Mouse (Mus musculus): ENCODE measurements around the gene Slc6a21. TPM values are rescaled to one million over a fixed set of nuclear protein-coding genes. Genes with fewer than 3 reads are reported as not detected.

Gene Slc6a21
- not detected in 2 replicates for total RNA-seq (2012; rRNA removed)
- not detected in 2 replicates for total RNA-seq (2014; rRNA removed)
- polyA plus RNA-seq (2012; ENCODE audit: insufficient read length, low read depth), result not detected in 2 replicates

DNA sequence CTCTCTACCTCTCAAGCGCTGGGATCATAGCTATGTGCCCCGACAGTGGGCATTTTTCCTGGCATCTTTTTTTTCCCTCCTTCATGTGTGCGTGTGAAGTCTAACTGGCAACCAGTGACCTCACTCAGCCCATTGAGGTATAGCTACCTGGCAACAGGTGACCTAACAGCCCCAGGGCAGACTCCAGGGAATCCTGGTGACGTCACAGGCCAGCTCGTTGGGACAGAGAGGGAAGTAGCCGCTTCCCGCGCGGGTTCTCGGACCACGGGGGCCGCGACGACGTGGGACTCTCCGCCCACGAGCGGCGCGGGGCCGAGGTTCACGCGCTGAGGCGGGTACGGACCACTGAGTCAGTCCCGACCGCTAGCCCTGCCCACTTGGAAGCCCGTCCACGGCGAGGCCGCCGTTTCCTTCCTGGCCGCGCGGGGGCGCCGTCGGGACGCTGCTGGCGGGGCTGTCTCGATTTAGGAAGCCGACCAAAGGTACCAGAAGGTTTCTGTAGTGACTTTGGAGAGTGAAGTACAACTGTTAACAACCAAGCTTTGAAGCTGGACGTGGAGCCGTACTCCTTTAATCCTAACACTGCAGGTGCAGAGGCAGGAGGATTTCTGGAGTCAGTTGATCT, at the start of gene Slc6a21:
Gene Slc6a21 (plus strand): TSS at position 378 of the 625 bp plus-strand sequence.
- H3K9ac ChIP-seq (ENCODE audit: insufficient read depth, low read depth), result no peak within 1 kb of the TSS
- no peak for TF ChIP-seq POLR2AphosphoS2 (IDR thresholded peaks at IDR 0.05; ENCODE audit: low read depth, low read length)
- TF ChIP-seq SMC3 (IDR thresholded peaks at IDR 0.05; ENCODE audit: low read depth, low read length), result peak; percentile 72
- 0 out of 2 replicates have a peak, but pooled peaks have one; percentile 15 for TF ChIP-seq IRF4 (IDR thresholded peaks at IDR 0.05; ENCODE audit: low read depth, low read length)
- TF ChIP-seq MAFK (IDR thresholded peaks at IDR 0.05; ENCODE audit: insufficient replicate concordance, low read length), result no peak
- peak; percentile 70 for TF ChIP-seq RAD21 (IDR thresholded peaks at IDR 0.05; ENCODE audit: low read depth, low read length)
- TF ChIP-seq NRF1 (IDR thresholded peaks at IDR 0.05; ENCODE audit: low read depth, low read length), result 0 out of 2 replicates have a peak, but pooled peaks have one; percentile 17
- no peak for TF ChIP-seq HCFC1 (IDR thresholded peaks at IDR 0.05; ENCODE audit: low read depth, low read length)
- 0 out of 2 replicates have a peak, but pooled peaks have one; percentile 18 for TF ChIP-seq ELF1 (IDR thresholded peaks at IDR 0.05; ENCODE audit: low read depth, low read length)
- peak; percentile 43 to 88; a peak in 2 of 4 replicates for TF ChIP-seq CTCF (conservative IDR thresholded peaks at IDR 0.05 in 1 of 2, IDR thresholded peaks at IDR 0.05 in 1 of 2; ENCODE audit: low read depth in 2 of 2, low read length in 2 of 2)
- H3K4me1 ChIP-seq (ENCODE audit: control insufficient read depth in 1 of 2, insufficient read depth in 2 of 2), result peaks cover 3 to 27% of the 10 kb centered on the region in 2 experiments; a peak in 3 of 4 replicates
- H3K27ac ChIP-seq (ENCODE audit: insufficient read depth, low read depth), result no peak within 1 kb of the TSS
- H3K4me2 ChIP-seq (ENCODE audit: insufficient read depth, low read depth, poor library complexity, severe bottlenecking), result peak within 1 kb of the TSS; percentile 40
- peak; percentile 57 for DNase-seq (ENCODE audit: extremely low read depth)
- H3K9me3 ChIP-seq (replicated peaks; ENCODE audit: low read length), result no peaks in the 10 kb centered on the region
- H3K36me3 ChIP-seq (replicated peaks in 1 of 2; ENCODE audit: control insufficient read depth in 1 of 2, insufficient read depth in 1 of 2, low read length in 1 of 2), result no peaks in the 10 kb centered on the region
- dilution Hi-C loops (cut with MboI; ENCODE audit: extremely low pct_ligation_motif_present, extremely low pct_unique_long_range_greater_than_20kb, low sequenced_read_pairs) (no loop called here), in situ Hi-C loops (cut with MboI; ENCODE audit: low pct_ligation_motif_present, low pct_unique_long_range_greater_than_20kb, low sequenced_read_pairs) (no loop called here)
- peaks cover 10% of the 10 kb centered on the region for H3K27me3 ChIP-seq (replicated peaks)
- H3K4me3 ChIP-seq (replicated peaks in 1 of 3; ENCODE audit: low read depth in 2 of 3, low read length in 2 of 3, poor library complexity in 1 of 3), result peak within 1 kb of the TSS; percentile 30 to 52 (median 37)
- no peaks in the 10 kb centered on the region for H3K79me2 ChIP-seq (replicated peaks; ENCODE audit: control insufficient read depth, extremely low read depth, insufficient read depth, poor library complexity, severe bottlenecking)

DNA sequence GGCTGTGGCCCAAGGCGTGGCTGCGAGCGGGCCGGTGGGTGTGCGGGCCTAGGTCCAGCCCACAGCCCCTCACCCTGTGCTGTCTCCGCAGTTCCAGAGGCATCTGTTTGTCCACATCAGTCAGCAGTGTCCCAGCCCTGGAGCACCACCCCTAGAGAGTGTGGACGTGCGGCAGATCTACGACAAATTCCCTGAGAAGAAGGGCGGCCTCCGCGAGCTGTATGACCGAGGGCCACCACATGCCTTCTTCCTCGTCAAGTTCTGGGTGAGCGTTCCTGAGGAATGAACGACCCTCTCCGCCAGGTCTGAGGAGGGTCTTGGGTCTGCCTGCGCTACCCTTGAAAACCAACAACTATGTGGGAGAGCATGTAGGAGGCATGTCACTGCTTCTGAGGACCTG, 48.8 kb upstream of the Slc6a21 start:
- H3K27ac ChIP-seq (ENCODE audit: insufficient read depth, low read depth), result no peak overlapping the region
- peaks cover 8 to 44% of the 10 kb centered on the region in 2 experiments; a peak in 3 of 4 replicates for H3K4me1 ChIP-seq (ENCODE audit: control insufficient read depth in 1 of 2, insufficient read depth in 2 of 2)
- H3K9ac ChIP-seq (ENCODE audit: insufficient read depth, low read depth), result no peak overlapping the region
- no peaks in the 10 kb centered on the region for H3K27me3 ChIP-seq (replicated peaks)
- no peak for DNase-seq (ENCODE audit: extremely low read depth)
- 0 out of 2 replicates have a peak, but pooled peaks have one; percentile 13 for TF ChIP-seq ZMIZ1 (IDR thresholded peaks at IDR 0.05; ENCODE audit: low read depth, low read length)
- no peak for TF ChIP-seq MAZ (IDR thresholded peaks at IDR 0.05; ENCODE audit: low read depth, low read length)
- H3K9me3 ChIP-seq (replicated peaks; ENCODE audit: low read length), result peaks cover 6% of the 10 kb centered on the region
- dilution Hi-C loops (cut with MboI; ENCODE audit: extremely low pct_ligation_motif_present, extremely low pct_unique_long_range_greater_than_20kb, low sequenced_read_pairs) (no loop called here), in situ Hi-C loops (cut with MboI; ENCODE audit: low pct_ligation_motif_present, low pct_unique_long_range_greater_than_20kb, low sequenced_read_pairs) (no loop called here)
- no peak overlapping the region for H3K4me3 ChIP-seq (replicated peaks in 1 of 3; ENCODE audit: low read depth in 2 of 3, low read length in 2 of 3, poor library complexity in 1 of 3)
- peaks cover 7 to 34% of the 10 kb centered on the region in 2 experiments for H3K36me3 ChIP-seq (replicated peaks in 1 of 2; ENCODE audit: control insufficient read depth in 1 of 2, insufficient read depth in 1 of 2, low read length in 1 of 2)
- no peaks in the 10 kb centered on the region for H3K79me2 ChIP-seq (replicated peaks; ENCODE audit: control insufficient read depth, extremely low read depth, insufficient read depth, poor library complexity, severe bottlenecking)
- no peak overlapping the region for H3K4me2 ChIP-seq (ENCODE audit: insufficient read depth, low read depth, poor library complexity, severe bottlenecking)

DNA sequence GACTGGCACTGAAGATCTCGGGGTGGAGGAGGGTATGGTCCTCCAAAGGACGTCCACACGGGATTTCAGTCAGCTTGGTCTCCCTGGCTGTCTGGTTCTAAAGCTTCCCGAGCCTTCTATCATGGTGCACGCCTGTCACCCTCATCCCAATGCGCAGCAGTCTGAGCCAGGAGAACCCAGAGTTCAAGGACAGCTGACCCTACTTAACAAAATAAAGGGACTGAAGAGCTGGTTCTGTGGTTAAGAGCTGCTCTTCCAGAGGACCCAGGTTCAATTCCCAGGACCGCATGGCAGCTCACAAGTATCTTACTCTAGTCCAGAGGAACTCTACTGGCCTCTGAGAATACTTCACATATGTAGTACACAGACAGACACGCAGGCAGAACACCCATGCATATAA, 48.3 kb upstream of the Slc6a21 start:
- H3K27ac ChIP-seq (ENCODE audit: insufficient read depth, low read depth), result no peak overlapping the region

More for the DNA sequence above, 48.3 kb upstream of the Slc6a21 start:
- no peak for TF ChIP-seq EP300 (IDR thresholded peaks at IDR 0.05; ENCODE audit: low read length)
- no peak for TF ChIP-seq ETS1 (conservative IDR thresholded peaks at IDR 0.05; ENCODE audit: low read depth, low read length)
- no peak for TF ChIP-seq TCF12 (IDR thresholded peaks at IDR 0.05; ENCODE audit: low read depth, low read length)
- TF ChIP-seq ZMIZ1 (IDR thresholded peaks at IDR 0.05; ENCODE audit: low read depth, low read length), result 0 out of 2 replicates have a peak, but pooled peaks have one; percentile 5
- in situ Hi-C loops (cut with MboI; ENCODE audit: low pct_ligation_motif_present, low pct_unique_long_range_greater_than_20kb, low sequenced_read_pairs), result no loop called here
- dilution Hi-C loops (cut with MboI; ENCODE audit: extremely low pct_ligation_motif_present, extremely low pct_unique_long_range_greater_than_20kb, low sequenced_read_pairs), result no loop called here
- Histone ChIP-seq H3K36me3 (replicated peaks in 1 of 2; ENCODE audit: control insufficient read depth in 1 of 2, insufficient read depth in 1 of 2, low read length in 1 of 2) (peaks cover 12 to 39% of the 10 kb centered on the region in 2 experiments), H3K9ac (ENCODE audit: insufficient read depth, low read depth) (no peak overlapping the region), H3K4me3 (replicated peaks in 1 of 3; ENCODE audit: low read depth in 2 of 3, low read length in 2 of 3, poor library complexity in 1 of 3) (no peak overlapping the region), H3K79me2 (replicated peaks; ENCODE audit: control insufficient read depth, extremely low read depth, insufficient read depth, poor library complexity, severe bottlenecking) (no peaks in the 10 kb centered on the region), H3K9me3 (replicated peaks; ENCODE audit: low read length) (peaks cover 4% of the 10 kb centered on the region), H3K27me3 (replicated peaks) (no peaks in the 10 kb centered on the region), H3K4me1 (ENCODE audit: control insufficient read depth in 1 of 2, insufficient read depth in 2 of 2) (peaks cover 13 to 46% of the 10 kb centered on the region in 2 experiments), H3K4me2 (ENCODE audit: insufficient read depth, low read depth, poor library complexity, severe bottlenecking) (no peak overlapping the region)
- no peak for DNase-seq (ENCODE audit: extremely low read depth)
